Mouse (Mus musculus) layer of hippocampus, adult 8-10 months (tissue): ENCODE data around the gene Sp2. TPM values are rescaled to one million over a fixed set of nuclear protein-coding genes. Genes with fewer than 3 reads are reported as not detected.

Experiments used
- DNase-seq, 2 experiments: peaks; one replicate each; pipeline ENCODE4 v3.0.0; 2022; ENCODE audit warnings: low spot score in 2 of 2
- total RNA-seq, 4 experiments: library from RNA; stranded (reverse); gene quantifications; 2 replicates each; pipeline ENCODE4 v1.2.4; 2022

Sp2 gene
- total RNA-seq, 4 experiments from 2014 or later, result 9.6 to 14.2 (median 11.8) TPM

DNA sequence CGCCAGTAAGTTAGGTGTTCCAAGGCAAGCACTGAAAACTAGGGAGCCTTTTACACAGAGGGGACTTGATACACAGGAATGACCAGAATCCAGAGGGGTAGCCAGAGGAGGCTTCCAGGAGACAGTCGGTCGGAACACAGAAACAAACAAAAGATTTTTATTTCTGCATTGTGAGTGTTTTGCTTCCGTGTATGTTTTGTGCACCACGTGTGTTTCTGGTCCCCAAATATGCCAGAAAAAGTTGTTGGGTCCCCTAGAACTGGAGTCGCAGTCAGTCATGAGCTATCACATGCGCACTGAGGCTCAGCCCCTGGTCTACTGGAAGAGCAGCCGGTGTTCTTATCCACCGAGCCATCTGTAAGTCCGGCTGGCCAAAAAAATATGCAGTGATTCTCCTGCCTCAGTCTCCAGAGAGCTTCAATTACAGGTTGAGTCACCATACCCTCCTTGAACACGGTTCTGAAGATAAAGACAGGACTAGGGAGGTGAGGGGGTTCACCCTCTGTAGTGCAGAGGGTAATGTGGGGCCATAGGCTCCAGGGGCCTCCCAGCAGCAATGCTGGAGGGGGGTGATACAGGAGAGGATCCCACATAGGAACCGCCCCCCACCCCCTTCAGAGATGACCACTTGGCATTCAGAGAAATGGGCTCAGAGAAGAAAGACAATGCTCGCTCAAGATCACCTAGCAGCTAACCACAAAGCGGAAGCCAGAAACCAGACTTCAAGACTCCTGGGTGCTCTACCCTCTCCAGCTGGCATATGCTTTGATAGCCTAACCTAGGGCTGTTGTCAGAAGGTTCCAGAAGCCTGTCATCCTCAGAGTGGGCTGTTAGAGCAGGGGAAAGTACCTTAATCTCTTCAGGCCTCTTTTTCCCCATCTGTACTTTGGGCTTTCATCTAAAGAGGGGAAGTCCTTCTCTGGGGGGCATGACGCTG is 13.3 kb upstream of the Sp2 start:
- DNase-seq, result no peak

DNA sequence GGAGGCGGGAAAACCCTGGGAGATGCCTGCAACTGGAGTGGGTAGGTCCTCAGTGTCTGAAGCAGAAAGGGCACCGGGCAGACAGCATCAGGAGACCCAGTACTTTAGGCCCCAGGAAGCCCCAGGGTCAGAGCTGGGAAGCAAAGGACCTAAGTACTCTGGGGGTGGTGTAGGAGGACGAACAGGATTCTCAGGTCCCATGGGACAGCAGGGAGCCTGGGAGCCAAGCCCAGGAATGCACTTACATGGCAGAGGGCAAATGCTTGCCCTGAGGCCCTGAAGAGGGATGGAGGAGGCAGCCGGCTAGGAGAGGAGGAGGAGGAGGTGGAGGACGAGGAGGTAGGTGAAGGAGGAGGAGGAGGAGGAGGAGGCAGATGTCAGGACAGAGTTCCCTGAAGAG is 12.3 kb upstream of the Sp2 start:
- DNase-seq, result no peak

DNA sequence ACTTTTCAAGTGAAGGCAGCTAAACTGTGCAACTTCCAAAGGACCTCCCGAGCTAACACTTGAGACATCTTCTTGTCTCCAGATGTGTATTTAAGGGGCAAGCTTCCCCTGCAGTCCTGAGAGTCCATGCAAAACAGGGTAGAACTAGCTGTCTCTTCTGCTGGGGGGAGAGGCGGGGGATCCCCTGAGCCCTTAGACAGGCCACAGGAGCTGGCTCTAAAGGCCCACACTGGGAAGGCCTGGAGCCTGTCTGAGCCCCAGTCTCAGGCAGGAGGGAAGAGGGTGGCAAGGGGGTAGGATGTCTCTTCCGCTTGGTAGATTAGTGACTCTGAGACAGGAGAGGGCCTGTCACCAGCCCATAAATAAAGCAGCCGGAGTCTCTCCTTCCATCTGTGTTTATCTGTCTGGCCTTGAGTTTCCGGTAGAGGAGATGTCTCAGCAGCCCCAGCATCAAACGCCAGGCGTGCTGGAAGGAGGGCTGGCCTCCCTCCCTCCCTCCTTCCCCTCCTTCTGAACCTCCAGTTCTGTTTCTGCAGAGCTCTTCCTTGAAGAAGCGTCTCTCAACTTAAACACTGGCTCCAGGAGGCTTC is 10.1 kb upstream of the Sp2 start:
- no peak for DNase-seq

DNA sequence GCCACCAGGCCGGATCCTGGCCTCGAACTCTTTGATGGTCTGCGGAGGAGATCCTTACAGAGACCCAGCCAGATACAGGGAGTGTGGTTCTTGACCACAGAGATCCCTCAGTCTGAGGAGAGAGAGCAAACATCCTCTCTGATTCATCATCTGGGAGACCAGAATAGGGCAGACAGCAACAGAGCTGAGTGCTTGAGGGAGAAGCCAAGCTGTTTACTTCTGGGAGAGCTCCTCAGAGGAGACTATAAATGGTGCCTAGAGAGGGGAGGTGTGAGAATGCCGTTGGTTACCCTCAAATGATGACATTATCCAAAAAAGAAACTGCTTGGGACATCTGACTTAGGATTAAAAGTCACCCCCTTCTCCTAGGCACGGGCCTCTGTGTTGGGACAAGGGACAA is 8.7 kb upstream of the Sp2 start:
- DNase-seq, result no peak

DNA sequence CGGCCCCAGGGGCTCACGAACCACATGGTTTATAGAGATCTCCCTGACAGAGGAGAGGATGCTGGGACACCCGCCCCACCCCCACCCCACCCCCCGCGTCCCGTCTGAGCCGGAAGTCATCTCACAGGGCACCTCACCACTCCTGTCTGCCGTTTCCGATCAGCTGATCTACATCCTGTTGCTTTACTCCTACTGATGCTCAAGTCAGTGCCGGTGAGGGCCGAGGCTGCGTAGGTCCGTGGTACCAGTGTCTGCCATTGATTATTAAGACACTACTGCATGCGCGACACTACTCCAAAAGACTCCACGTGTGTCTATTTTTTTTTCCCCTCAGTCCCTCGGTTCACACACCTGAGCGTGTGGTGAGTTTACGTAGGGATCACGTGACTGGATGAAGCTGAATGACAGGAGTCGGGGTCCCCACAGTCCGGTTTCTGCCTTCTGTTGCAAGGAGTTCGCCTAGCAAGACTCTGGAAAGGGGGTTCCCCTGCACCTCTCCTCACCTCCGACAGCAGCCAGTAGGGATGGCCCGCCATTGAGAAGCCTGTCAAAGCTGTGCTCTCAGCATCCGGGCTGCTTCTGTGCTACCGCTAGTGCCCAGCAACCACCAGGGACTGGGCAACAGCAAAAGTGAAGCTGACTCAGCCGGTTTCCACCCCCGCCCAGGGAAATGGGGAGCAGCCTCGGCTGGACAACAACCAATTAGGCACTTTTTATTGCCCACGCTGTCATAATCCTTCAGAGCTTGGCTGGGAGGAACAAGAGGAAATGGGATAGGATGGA is 5.3 kb upstream of the Sp2 start:
- DNase-seq, result peak in 1 of 2 experiments; percentile 42

DNA sequence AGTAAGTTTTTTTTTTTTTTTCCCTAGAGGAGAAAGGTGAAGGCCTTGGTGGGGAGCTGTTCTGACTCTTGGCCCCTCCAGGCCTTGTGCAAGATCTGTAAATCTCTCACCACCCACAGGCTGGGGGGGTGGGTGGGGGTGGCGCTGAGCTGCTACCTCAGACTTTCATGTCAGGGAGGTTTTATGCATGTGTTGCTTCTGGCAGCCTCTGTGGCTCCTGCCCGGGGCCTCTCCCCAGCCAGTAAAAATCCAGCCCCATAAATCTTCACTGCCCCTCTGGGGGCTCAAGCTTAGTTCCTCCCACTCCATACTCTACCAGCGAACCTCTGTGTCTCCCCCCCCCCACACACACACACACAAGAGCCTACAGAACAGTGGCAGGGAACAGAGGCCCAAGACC is 3.7 kb upstream of the Sp2 start:
- DNase-seq, result no peak

DNA sequence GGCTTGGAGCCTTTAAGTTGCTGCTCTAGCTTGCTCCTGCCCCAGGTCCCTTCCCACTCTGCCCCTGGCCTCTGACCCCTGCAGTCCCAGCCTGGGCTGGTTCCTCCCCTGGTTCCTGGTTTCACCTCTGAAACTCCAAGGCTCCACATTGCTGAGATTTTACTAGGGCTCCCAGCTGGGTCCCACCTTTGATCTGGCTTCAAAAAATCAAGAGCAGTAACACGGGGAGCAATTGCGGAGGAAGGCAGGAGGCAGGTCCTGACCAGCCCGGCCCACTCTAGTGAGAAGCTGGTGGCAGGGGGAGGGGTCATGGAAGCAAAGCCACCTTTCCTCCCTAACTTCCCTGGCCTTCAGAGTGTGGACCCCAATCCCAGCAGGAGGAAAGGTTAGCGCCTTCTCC is 2.1 kb upstream of the Sp2 start:
- DNase-seq, result no peak

DNA sequence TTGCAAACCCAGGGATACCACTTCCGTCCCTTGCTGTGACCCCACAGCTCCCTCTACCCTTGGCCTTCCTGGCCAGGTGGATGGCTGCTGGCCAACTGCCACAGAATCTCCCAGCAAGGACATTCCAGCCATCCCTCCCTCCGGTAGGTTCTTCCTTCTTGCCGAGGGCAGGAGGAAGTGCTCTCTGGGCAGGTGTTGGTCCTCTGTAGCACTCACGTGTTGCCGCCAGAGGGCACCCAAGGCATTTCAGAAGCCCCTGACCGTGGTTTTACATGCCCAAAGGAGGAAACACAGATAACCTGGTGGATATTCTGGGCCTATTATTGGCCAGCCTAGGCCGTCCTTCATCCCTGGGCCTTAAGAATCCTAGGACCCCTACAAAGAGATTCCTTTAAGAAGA is 404 bp downstream of the Sp2 start:
- DNase-seq, result peak; percentile 69 to 80

DNA sequence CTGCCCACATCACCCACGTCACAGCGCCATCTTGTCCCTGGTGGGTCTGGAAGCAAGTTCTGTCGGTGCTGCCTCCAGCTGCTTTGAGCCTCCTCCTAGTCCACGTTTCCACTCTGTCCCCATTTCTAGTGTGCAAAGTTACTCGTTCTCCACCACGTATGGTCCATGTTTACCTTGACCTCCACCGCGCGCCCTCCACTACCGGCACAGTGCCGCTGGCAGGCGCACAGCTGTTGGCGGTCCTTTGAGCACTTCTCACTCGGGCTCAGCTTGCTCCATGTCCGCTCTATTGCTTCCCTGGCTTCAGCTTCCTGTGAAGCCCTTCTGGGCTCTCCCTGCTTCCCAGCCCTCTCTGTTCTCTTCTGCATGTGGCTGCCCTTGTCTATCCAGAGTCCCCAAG is 1.3 kb downstream of the Sp2 start:
- DNase-seq, result no peak

DNA sequence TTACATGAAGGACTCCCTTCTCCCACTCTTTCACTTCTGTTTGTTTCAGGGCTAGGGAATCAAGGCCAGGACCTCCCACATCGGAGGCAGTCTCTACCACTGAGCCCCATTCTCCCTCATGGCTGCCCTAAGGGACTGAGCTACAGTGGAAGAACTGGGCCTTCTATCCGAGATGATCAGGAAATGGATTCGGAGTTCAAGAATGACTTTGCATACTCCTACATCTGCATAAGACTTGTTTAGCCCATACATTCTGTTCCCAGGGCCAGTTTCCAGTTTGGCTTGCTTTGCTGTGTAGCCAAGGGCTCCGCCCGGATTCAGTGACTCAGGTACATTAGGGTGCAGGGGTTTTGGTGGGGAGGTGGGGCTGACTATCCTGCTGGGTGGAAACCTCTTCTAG is 2.7 kb downstream of the Sp2 start:
- no peak for DNase-seq

DNA sequence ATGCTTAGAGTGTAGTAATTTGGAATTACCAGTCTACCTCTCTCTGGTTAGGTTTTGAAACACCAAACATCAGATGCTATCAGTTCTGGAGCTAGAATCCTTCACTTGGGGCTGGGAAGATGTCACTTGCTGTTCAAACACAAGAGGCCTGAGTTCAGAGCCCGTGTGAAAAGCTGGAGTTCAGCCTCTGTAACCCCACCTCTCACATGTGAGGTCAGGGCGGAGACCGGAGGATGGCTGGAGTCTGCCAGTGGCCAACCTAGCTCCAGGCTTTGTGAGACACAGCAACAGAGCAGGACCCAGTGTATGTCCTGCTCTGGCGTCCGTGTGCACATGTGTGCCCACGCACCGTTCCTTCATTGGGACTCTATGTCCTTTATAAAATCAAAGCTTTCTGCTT is 3.4 kb downstream of the Sp2 start:
- DNase-seq, result no peak

DNA sequence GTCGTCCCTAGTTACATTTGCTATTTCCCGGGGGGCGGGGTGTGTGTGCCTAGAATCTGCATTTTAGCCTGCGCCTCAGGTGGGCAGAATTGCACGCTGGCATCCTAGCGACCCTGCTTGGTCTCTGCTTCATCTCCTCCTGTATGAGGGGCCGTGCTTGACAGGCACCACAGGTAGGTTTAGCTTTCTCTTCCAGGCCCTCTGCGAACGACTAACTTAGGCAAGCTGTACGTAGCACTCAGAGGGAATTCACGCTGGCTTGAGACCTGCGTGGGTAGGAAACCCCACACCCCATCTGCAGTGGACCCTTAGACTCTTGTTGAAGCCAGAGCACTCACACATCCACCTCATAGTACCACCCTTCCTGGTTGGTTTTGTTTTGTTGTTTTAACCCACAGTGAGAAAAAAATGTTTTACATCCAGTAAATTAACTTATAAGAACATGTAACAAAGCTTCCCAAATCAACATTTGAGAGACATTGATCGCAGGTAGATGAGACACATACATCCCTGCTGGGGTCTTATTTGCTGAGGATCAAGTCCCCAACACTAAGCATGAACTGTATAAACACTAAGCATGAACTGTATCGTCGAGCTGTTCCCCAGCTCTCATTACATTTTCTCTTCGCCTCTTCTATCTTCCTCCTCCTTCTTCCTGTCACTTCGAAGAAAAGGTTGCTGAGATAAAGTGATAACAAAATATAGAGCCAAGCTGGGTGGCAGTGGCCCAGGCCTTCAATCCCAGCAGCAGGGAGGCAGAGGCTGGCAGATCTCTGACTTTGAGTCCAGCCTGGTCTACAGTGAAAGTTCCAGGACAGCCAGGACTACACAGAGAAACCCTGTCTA is 4.1 kb downstream of the Sp2 start:
- no peak for DNase-seq

DNA sequence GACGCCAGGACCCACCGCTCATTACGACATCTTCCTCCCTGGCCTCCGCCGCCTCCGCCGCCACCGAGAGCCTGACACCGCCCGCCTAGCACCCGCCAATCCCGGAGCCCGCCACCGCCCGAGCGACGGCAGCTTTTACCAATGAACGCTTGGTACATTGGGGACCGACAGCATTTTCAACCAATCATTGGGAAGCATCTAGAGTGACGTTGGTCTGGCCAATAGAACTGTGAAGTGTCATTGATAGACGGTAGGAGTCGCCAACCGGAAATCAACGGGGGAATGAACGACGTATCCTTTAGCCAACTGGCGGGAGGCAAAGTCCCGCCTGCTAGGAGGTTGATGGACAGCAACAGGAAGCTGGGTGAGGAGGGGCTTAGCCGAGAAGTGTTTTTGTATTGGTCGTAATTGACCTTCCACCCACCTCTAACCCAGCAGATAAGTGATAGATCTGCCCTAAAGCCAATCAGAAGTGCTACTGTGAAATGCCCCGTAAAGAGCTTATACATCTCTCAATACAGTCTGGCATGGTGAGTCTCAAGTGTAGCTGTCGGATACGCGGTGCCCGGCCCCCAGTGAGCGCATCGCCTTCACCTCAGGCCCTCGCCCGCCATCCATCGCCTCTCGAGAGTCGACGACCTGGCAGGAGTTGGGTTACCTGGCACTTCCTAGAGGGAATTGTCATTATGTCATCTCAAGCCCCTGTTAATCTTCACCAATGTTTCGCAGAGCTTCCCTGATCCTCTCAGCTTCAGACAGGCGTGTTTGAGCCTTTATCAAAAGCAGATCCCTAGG is 5.0 kb downstream of the Sp2 start:
- DNase-seq, result peak; percentile 100

DNA sequence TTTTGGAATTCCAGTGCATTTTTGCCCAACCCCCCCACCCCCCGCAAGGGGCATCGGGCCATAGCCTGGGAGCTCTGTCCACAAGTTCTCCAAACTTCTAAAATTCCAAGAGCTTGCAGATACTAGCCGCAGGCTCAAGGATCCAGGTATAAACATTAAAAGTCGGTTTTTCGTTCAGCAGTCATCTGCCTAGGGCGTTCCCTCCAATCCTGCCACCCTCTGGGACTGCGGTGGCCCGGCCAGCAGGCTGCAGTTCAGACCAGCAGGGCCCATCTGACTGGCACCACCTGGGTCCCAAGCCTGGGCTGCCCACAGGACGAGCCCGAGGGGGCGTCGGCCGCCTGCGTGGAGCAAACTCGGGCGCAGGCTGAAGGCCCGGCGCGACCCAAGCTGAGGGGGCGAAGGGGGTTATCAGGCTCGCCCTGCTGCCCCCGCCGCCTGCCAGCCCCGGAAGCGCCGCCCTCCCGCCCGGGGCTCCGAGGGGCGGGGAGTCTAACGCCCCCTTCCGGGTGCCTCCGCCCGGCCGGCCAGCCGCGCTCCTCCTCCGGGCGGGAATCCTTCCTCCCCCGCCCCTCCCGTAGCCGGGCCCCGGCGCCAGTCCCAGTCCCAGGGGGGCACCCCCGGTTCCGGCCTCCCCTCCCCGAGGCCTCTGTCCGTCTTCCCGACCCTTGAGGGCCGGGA is 5.7 kb downstream of the Sp2 start:
- peak; percentile 61 to 78 for DNase-seq

DNA sequence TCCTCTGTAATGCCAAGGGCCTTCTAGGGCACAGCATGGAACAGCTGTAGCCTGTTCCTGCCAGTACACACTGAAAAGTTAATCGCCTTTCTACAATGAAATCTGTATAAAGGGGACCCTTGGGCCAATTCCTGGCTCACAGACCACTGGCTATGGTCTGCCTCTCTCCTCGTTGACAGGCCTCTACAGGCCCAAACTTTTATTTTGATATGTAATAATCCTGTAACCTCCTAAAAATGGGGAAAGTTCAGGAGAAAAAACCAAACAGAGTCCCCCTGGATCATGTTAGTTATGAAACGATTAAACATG is 6.4 kb downstream of the Sp2 start:
- no peak for DNase-seq

DNA sequence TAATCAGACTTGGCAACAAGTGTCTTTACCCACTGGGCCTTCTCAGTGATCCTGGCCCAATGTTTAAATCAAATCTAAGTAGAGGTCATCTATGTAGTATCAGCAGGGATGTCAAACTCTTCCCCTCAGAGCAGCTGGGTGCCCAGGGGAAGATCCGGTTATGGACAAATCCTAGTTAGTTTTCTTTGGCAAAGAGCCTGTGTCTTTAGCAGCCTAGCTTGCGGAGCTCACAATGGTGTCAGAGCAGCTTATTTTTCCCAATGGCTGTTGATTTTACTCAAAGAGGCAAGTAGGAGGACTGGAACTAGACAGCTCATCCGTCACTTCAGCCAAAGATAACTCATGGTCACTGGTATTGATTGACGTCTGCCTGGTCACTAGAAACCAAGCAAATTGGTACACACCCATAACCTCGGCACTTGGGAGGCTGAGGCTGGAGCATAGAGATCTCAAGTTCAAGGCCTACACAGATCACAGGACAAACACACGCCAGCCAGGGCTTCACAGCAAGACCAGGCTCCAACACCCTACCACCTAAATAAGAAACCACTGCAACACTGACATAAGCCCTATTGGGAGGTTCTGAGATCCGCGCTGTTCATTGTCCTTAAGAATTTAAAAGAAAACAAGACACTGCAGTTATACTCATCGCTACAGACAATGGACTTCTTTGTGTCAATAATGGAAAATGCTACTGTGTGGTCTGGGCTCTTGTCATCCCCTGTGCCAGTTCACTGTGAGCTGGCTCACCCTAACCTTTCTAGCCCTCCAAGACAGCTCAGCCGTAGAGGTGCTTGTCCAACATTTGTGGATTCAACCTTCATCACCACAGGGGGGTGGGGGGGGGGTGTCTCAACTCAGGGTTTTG is 7.0 kb downstream of the Sp2 start:
- no peak for DNase-seq

DNA sequence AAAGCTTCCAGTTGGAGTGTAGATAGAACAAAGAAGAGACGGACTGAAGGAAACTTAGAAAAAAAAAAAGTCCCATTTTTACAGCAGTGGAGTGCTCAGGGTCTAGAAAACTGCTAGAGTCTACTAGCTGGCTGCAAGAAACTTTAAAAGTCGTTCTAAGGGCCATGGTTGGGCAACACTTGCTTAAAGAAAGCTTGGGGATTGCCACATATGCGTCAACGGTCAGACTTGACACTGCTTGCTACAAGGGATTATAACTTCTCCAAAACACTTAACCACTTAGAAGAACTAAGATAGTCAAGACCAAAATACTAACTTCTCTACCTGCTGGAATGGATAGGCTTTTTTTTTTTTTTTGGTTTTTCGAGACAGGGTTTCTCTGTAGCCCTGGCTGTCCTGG is 7.9 kb downstream of the Sp2 start:
- no peak for DNase-seq

DNA sequence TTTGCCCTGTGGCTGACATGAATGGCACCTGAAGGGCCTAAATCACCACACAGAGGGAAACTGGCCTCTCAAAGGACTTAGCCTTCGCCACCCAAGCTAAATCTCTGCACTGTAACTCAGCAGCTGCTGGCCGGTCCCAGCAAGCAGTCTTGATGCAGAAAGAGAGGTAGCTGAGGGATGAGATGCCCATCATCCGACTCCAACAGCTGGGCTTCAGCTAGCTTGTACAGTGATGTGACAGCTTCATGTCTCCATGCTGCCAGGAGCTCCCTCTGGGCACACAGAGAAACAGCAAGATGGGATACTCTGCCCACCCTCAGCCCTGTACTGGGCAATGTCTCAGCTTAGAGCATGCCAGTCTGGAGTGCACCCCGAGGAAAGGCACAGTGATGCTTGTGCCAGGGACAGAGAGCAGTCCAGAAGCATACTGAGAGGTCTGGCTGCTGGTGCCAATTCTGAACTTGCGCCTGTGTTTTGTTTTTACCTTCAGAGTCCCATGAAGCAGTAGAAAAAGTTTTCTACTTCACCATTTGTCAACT is 9.3 kb downstream of the Sp2 start:
- no peak for DNase-seq

DNA sequence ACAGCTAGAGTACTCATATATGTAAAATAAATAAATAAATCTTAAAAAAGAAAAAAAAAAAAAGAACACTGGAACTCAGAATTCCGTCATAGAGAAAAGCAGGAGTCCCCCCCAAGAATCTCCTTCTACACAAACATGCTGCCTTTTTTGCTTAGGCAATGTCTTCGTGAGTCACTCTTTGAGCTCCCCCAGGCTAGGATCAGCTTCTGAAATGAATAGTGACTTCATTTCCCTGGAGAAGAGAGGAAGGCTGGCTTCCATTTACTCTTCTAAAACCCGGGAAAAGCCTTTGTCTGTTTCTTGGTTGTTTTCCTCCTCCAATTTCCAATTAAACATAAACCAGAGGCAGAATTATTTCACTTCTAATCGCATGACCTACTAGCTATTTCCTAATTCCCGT is 9.9 kb downstream of the Sp2 start:
- no peak for DNase-seq
